Mouse (Mus musculus): ENCODE measurements at regions not wholly inside any gene's neighbourhood (a gene's known extent, or its start where the extent isn't known, plus 50 kb on each side); places are given as distances from the start of the nearest gene placed in this dataset.

DNA sequence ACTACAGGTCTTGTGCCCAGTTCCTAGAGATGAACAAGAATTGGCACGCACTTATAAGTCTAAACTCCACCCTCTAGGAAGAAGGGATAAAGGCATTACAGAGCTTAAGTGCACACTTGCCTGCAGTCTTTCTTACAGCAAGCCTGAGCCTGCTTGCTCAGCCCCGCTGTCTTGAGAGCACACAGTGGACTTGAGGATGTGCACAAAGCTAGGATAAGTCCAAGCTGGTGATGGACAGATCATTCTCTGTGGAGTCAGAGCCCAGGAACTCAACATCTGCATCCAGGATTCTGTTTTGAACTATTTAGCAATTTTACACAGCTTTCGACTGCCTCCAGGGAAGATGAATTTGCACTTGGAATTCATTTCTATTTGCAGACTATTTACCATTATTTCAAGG, 452.8 kb upstream of the Id2 start:
- no peak overlapping the region for H3K4me3 ChIP-seq (ENCODE audit: low read depth, low read length)
- ATAC-seq (replicated peaks; ENCODE audit: low FRiP score) (no peak), DNase-seq (ENCODE audit: low spot score) (no peak)
- no peak overlapping the region for H3K4me2 ChIP-seq (ENCODE audit: low read depth, low read length, severe bottlenecking)
- no peaks in the 10 kb centered on the region for H3K36me3 ChIP-seq (ENCODE audit: control insufficient read depth, insufficient read depth, low read length)
- 92% methylated on average over 3 of the region's 3 CpGs for WGBS
- H3K4me1 ChIP-seq (replicated peaks; ENCODE audit: control insufficient read depth, insufficient read depth, low read length) = no peaks in the 10 kb centered on the region
- no peaks in the 10 kb centered on the region for H3K27me3 ChIP-seq (ENCODE audit: control insufficient read depth, insufficient read depth, low read length)
- H3K27ac ChIP-seq (ENCODE audit: low read depth, low read length) = no peak overlapping the region
- no peak overlapping the region for H3K9ac ChIP-seq (ENCODE audit: low read length)
- no peaks in the 10 kb centered on the region for H3K9me3 ChIP-seq (ENCODE audit: control insufficient read depth, low read length)

DNA sequence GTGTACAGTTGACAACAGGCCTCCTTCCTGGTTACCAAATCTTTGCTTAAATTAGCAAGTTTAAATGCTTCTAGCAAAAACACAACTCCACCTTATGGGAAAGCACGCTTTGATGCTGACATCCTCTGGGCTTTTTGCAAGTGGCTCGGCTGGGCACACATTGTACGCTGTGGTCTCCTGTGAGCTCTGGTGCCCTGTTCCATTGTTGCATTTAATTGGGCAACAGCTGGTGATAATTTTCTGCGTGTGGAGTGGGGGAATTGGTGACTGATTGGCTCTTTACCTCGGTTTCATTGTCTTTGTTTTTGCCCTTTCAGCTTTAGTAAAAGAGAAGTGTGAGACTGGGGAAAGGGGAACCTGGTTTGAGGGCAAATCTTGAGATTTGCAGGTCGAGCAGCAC, 447.3 kb upstream of the Id2 start:
- ATAC-seq (replicated peaks; ENCODE audit: low FRiP score) (no peak; the same call in 1 of the 2 replicates), DNase-seq (ENCODE audit: low spot score) (no peak)
- Histone ChIP-seq H3K27me3 (ENCODE audit: control insufficient read depth, insufficient read depth, low read length) (no peaks in the 10 kb centered on the region), H3K4me3 (ENCODE audit: low read depth, low read length) (no peak overlapping the region), H3K4me1 (replicated peaks; ENCODE audit: control insufficient read depth, insufficient read depth, low read length) (no peaks in the 10 kb centered on the region), H3K9ac (ENCODE audit: low read length) (no peak overlapping the region), H3K27ac (ENCODE audit: low read depth, low read length) (no peak overlapping the region), H3K9me3 (ENCODE audit: control insufficient read depth, low read length) (no peaks in the 10 kb centered on the region), H3K36me3 (ENCODE audit: control insufficient read depth, insufficient read depth, low read length) (no peaks in the 10 kb centered on the region), H3K4me2 (ENCODE audit: low read depth, low read length, severe bottlenecking) (no peak overlapping the region)
- WGBS = 30% methylated on average over 6 of the region's 6 CpGs

DNA sequence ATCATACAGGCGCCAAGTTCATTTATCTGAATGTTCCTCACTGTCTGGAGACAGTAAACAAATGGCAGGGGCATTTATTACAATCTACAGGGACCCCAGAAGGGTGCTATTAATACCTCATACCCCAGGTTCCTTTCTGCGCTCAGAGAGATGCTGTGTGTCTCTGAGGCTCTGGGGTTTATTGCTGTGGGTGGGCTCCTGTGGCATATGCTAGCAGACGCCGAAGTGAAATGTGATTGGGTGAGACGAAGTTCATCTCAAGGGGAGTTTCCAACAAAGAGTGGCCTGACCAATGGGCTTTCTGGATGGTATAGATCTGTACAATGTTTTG, 437.6 kb upstream of the Id2 start:
- ATAC-seq (replicated peaks; ENCODE audit: low FRiP score) = no peak
- no peak for DNase-seq (ENCODE audit: low spot score)
- Histone ChIP-seq H3K4me2 (ENCODE audit: low read depth, low read length, severe bottlenecking) (no peak overlapping the region), H3K36me3 (ENCODE audit: control insufficient read depth, insufficient read depth, low read length) (no peaks in the 10 kb centered on the region), H3K4me1 (replicated peaks; ENCODE audit: control insufficient read depth, insufficient read depth, low read length) (no peaks in the 10 kb centered on the region), H3K27me3 (ENCODE audit: control insufficient read depth, insufficient read depth, low read length) (no peaks in the 10 kb centered on the region), H3K4me3 (ENCODE audit: low read depth, low read length) (no peak overlapping the region), H3K9me3 (ENCODE audit: control insufficient read depth, low read length) (no peaks in the 10 kb centered on the region), H3K27ac (ENCODE audit: low read depth, low read length) (no peak overlapping the region), H3K9ac (ENCODE audit: low read length) (no peak overlapping the region)
- 75% methylated on average over 5 of the region's 5 CpGs for WGBS

DNA sequence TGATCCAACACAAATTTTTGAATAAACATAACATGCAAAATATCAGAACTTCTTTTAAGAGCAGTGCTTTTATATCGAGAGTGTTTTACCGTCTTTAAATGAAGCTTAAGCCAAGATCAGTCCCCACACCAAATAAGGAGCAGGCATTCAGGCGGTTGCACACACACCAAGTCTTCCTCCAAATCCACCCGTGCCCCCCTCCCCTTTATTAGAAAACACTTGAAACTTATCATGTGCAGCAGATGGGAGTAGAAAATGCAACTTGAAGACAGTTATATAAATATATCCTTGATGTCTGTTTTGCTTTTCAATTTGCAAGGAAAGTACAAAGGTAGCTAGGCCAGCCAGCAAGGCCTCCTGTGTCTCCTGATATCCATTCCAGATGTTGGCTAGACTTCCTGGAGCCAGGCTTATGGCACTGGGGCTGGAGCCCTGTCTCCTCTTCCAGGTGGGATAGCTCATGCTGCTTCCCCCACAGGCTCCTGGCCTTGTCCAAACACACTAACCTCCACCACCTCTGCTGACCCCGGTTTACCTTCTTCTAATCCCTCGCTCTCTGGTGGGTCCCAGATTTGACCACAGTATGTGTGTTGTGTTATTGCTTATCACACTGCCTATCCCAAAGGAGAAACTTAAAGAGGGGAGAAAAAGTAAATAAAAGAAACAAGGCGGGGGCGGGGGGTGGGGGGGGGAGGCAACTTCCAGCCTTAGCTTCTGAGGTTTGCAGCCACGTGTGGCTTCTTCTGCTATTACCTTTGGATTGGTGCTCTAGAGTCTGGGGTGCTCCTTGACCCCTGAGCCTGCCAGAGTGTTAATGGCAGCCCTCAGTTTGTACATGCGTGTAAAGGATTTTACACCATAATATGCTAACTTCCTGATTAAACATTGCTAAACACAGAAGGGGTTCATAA, 437.0 kb upstream of the Id2 start:
- no peak overlapping the region for H3K4me2 ChIP-seq (ENCODE audit: low read depth, low read length, severe bottlenecking)
- H3K4me1 ChIP-seq (replicated peaks; ENCODE audit: control insufficient read depth, insufficient read depth, low read length) = no peaks in the 10 kb centered on the region
- H3K27me3 ChIP-seq (ENCODE audit: control insufficient read depth, insufficient read depth, low read length) = no peaks in the 10 kb centered on the region
- H3K36me3 ChIP-seq (ENCODE audit: control insufficient read depth, insufficient read depth, low read length) = no peaks in the 10 kb centered on the region
- no peak overlapping the region for H3K27ac ChIP-seq (ENCODE audit: low read depth, low read length)
- ATAC-seq (replicated peaks; ENCODE audit: low FRiP score) = no peak
- peak; percentile 52 for DNase-seq (ENCODE audit: low spot score)
- H3K4me3 ChIP-seq (ENCODE audit: low read depth, low read length) = no peak overlapping the region
- 76% methylated on average over 10 of the region's 10 CpGs for WGBS
- H3K9ac ChIP-seq (ENCODE audit: low read length) = no peak overlapping the region
- no peaks in the 10 kb centered on the region for H3K9me3 ChIP-seq (ENCODE audit: control insufficient read depth, low read length)

DNA sequence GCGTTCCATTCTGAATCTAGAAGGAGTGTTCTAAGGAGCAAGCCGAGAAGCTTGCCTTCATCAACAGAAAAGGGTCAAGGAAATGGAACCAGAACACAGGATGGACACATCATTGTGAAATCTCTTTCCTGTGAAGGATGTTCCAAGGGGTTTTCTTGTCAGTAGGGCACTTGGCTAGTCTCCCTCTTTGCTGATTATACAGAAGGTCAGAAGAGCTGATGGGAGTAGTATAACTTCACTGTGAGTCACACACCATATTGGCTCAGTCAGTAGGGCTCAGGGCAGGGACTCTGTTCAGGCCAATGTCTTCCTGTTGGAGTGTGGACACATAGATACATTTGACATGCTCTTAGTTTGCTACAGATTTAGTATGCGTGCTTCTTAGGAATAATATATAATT, 433.5 kb upstream of the Id2 start:
- H3K9me3 ChIP-seq (ENCODE audit: control insufficient read depth, low read length) = no peaks in the 10 kb centered on the region
- no peaks in the 10 kb centered on the region for H3K27me3 ChIP-seq (ENCODE audit: control insufficient read depth, insufficient read depth, low read length)
- H3K27ac ChIP-seq (ENCODE audit: low read depth, low read length) = no peak overlapping the region
- no peaks in the 10 kb centered on the region for H3K4me1 ChIP-seq (replicated peaks; ENCODE audit: control insufficient read depth, insufficient read depth, low read length)
- no peak overlapping the region for H3K9ac ChIP-seq (ENCODE audit: low read length)
- 91% methylated on average over 3 of the region's 3 CpGs for WGBS
- no peak for ATAC-seq (replicated peaks; ENCODE audit: low FRiP score)
- no peak for DNase-seq (ENCODE audit: low spot score)
- H3K36me3 ChIP-seq (ENCODE audit: control insufficient read depth, insufficient read depth, low read length) = no peaks in the 10 kb centered on the region
- no peak overlapping the region for H3K4me2 ChIP-seq (ENCODE audit: low read depth, low read length, severe bottlenecking)
- H3K4me3 ChIP-seq (ENCODE audit: low read depth, low read length) = no peak overlapping the region

DNA sequence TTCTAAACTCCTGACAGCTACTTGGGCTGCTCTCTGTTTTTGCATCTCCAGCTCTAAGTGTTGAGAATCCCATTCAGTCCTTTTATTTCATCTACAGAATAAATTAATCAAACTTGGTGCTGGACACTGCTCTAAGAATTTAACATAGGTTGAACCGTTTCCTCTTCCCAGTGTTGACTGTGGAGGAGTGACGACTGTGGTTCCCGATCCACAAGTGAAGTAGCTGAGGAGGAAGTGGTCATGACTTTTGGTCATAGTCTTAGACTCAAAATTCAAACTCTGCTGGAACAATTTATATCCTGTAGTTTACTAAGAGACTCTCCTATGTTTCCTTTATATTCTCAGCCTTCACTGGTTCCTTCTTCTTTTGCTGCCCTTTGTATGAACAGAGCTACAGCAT, 432.6 kb upstream of the Id2 start:
- Histone ChIP-seq H3K9ac (ENCODE audit: low read length) (no peak overlapping the region), H3K4me2 (ENCODE audit: low read depth, low read length, severe bottlenecking) (no peak overlapping the region), H3K9me3 (ENCODE audit: control insufficient read depth, low read length) (no peaks in the 10 kb centered on the region), H3K4me1 (replicated peaks; ENCODE audit: control insufficient read depth, insufficient read depth, low read length) (no peaks in the 10 kb centered on the region), H3K4me3 (ENCODE audit: low read depth, low read length) (no peak overlapping the region), H3K27me3 (ENCODE audit: control insufficient read depth, insufficient read depth, low read length) (no peaks in the 10 kb centered on the region), H3K27ac (ENCODE audit: low read depth, low read length) (no peak overlapping the region), H3K36me3 (ENCODE audit: control insufficient read depth, insufficient read depth, low read length) (no peaks in the 10 kb centered on the region)
- WGBS = 94% methylated on average over 3 of the region's 3 CpGs
- DNase-seq (ENCODE audit: low spot score) = no peak
- no peak for ATAC-seq (replicated peaks; ENCODE audit: low FRiP score)

DNA sequence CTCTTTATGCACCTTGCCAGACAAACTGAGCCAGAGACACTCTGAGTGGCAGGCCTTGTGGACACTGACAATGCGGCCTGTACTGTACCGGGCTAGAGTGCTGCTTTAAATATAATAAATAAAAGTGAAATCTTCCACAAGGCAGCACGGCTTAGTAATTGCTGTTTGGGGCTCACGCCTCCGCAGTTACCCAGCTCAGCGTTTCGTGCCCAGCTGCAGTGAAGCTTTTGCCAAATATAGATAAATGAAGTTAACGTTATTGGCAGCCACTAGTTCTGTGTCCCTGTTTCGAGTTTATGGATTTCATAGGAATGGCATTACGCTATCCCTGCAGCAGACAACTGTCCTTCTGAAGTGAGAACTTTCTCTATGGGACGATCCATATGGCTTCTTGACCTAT, 429.7 kb upstream of the Id2 start:
- ATAC-seq (replicated peaks; ENCODE audit: low FRiP score) (no peak), DNase-seq (ENCODE audit: low spot score) (no peak)
- Histone ChIP-seq H3K4me3 (ENCODE audit: low read depth, low read length) (no peak overlapping the region), H3K27ac (ENCODE audit: low read depth, low read length) (no peak overlapping the region), H3K4me1 (replicated peaks; ENCODE audit: control insufficient read depth, insufficient read depth, low read length) (no peaks in the 10 kb centered on the region), H3K36me3 (ENCODE audit: control insufficient read depth, insufficient read depth, low read length) (no peaks in the 10 kb centered on the region), H3K27me3 (ENCODE audit: control insufficient read depth, insufficient read depth, low read length) (no peaks in the 10 kb centered on the region), H3K9me3 (ENCODE audit: control insufficient read depth, low read length) (no peaks in the 10 kb centered on the region), H3K9ac (ENCODE audit: low read length) (no peak overlapping the region), H3K4me2 (ENCODE audit: low read depth, low read length, severe bottlenecking) (no peak overlapping the region)
- WGBS = 94% methylated on average over 11 of the region's 11 CpGs

DNA sequence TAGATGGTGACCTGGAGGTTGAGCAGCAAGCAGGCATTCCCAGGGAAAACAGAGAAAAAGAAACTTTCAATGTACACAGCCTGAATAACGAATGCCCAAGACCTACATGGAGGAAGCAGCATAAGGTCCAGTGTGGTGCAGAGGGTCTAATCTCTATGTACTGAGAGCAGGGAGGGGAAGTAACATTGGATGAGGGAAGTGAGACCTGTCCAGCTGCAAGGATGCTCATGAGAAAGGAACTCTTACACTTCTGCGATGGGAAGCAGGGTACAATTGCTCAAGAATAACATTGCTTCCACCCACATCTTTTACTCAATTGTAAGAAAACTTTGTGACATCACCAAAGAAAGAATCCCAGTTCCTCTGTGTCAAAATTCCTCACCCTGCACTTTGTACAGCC, 419.8 kb upstream of the Id2 start:
- no peaks in the 10 kb centered on the region for H3K36me3 ChIP-seq (ENCODE audit: control insufficient read depth, insufficient read depth, low read length)
- no peak overlapping the region for H3K27ac ChIP-seq (ENCODE audit: low read depth, low read length)
- no peaks in the 10 kb centered on the region for H3K9me3 ChIP-seq (ENCODE audit: control insufficient read depth, low read length)
- ATAC-seq (replicated peaks; ENCODE audit: low FRiP score) (no peak), DNase-seq (ENCODE audit: low spot score) (no peak)
- H3K27me3 ChIP-seq (ENCODE audit: control insufficient read depth, insufficient read depth, low read length) = no peaks in the 10 kb centered on the region
- H3K4me1 ChIP-seq (replicated peaks; ENCODE audit: control insufficient read depth, insufficient read depth, low read length) = no peaks in the 10 kb centered on the region
- H3K4me2 ChIP-seq (ENCODE audit: low read depth, low read length, severe bottlenecking) = no peak overlapping the region
- H3K9ac ChIP-seq (ENCODE audit: low read length) = no peak overlapping the region
- H3K4me3 ChIP-seq (ENCODE audit: low read depth, low read length) = no peak overlapping the region
- 80% methylated on average over 2 of the region's 2 CpGs for WGBS

DNA sequence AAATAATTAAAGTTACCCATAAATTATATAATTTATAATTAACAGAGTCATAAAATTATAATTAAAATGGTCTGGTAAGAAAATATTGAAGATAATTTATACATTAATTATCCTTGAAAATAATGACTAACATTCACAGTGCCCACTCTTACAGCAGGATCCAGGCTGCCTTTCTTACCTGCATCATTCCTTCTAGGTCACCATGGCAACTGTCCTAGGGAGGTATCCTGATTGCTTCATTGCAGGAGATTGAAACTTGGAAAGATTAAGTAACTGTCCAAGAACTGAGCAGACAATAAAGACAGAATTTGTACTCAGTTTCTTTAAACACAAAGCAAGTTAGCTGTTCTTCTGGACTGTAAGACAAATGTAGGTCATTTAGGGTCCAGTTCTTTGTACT, 416.7 kb upstream of the Id2 start:
- Histone ChIP-seq H3K27ac (ENCODE audit: low read depth, low read length) (no peak overlapping the region), H3K4me1 (replicated peaks; ENCODE audit: control insufficient read depth, insufficient read depth, low read length) (no peaks in the 10 kb centered on the region), H3K9ac (ENCODE audit: low read length) (no peak overlapping the region), H3K9me3 (ENCODE audit: control insufficient read depth, low read length) (no peaks in the 10 kb centered on the region), H3K36me3 (ENCODE audit: control insufficient read depth, insufficient read depth, low read length) (no peaks in the 10 kb centered on the region), H3K4me3 (ENCODE audit: low read depth, low read length) (no peak overlapping the region), H3K27me3 (ENCODE audit: control insufficient read depth, insufficient read depth, low read length) (no peaks in the 10 kb centered on the region), H3K4me2 (ENCODE audit: low read depth, low read length, severe bottlenecking) (no peak overlapping the region)
- no peak for ATAC-seq (replicated peaks; ENCODE audit: low FRiP score)
- no peak for DNase-seq (ENCODE audit: low spot score)
